Mouse (Mus musculus) heart, embryonic 15.5 days (tissue): ENCODE data around the gene Hist1h2bh. TPM values are rescaled to one million over a fixed set of nuclear protein-coding genes. Genes with fewer than 3 reads are reported as not detected.
A peak's percentile ranks its signal among the peaks of the same experiment; 100 is the strongest.

Experiments used
- ATAC-seq: fragments of 200-750 bp; cut with Nextera tagmentation; replicated peaks from 2 replicates; pipeline ENCODE4 v1.8.0; 2017; ENCODE audit warnings: low read depth, moderate TSS enrichment; ENCODE audit not compliant: insufficient number of reproducible peaks, insufficient read depth, low FRiP score
- H3K27ac ChIP-seq: fragments of 300-500 bp; sonication (generic); 2 replicates; pipeline ENCODE4 v1.5.1; 2015; ENCODE audit warnings: mild to moderate bottlenecking, inconsistent platforms
- H3K27me3 ChIP-seq: fragments of 300-500 bp; sonication (generic); 2 replicates; pipeline ENCODE4 v1.6.1; 2015; ENCODE audit warnings: inconsistent platforms
- H3K36me3 ChIP-seq: fragments of 300-500 bp; sonication (generic); 2 replicates; pipeline ENCODE4 v1.6.1; 2015; ENCODE audit warnings: mild to moderate bottlenecking, inconsistent platforms
- H3K4me1 ChIP-seq: fragments of 300-500 bp; sonication (generic); replicated peaks from 2 replicates; pipeline ENCODE4 v1.6.1; 2015; ENCODE audit warnings: inconsistent platforms
- H3K4me2 ChIP-seq: fragments of 300-500 bp; sonication (generic); 2 replicates; pipeline ENCODE4 v1.6.1; 2015; ENCODE audit warnings: inconsistent platforms, mild to moderate bottlenecking, moderate library complexity
- H3K4me3 ChIP-seq: fragments of 300-500 bp; sonication (generic); 2 replicates; pipeline ENCODE4 v1.5.1; 2015; ENCODE audit warnings: mild to moderate bottlenecking, inconsistent platforms
- H3K9ac ChIP-seq: fragments of 300-500 bp; sonication (generic); 2 replicates; pipeline ENCODE4 v1.6.1; 2015; ENCODE audit warnings: mild to moderate bottlenecking, inconsistent platforms
- H3K9me3 ChIP-seq: fragments of 300-500 bp; sonication (generic); replicated peaks from 2 replicates; pipeline ENCODE4 v1.6.1; 2016; ENCODE audit warnings: inconsistent platforms
- WGBS: fragments of 180-500 bp; shearing (Covaris S2); methylation state at CpG from one replicate; pipeline ENCODE4 v1.1.7; 2015; ENCODE audit warnings: mixed read lengths; 5-methylcytosine and 5-hydroxymethylcytosine counted together
- polyA plus RNA-seq: library from polyadenylated mRNA; unstranded; fragments of >200 nt; fragmentation: Nextera tagmentation; extraction: Ambion mirVana; gene quantifications from 2 replicates; pipeline ENCODE4 v1.2.1, GENCODE M21; 2015

The Hist1h2bh gene
- polyA plus RNA-seq, 1 experiment from 2014 or later, result 0.74 TPM

DNA sequence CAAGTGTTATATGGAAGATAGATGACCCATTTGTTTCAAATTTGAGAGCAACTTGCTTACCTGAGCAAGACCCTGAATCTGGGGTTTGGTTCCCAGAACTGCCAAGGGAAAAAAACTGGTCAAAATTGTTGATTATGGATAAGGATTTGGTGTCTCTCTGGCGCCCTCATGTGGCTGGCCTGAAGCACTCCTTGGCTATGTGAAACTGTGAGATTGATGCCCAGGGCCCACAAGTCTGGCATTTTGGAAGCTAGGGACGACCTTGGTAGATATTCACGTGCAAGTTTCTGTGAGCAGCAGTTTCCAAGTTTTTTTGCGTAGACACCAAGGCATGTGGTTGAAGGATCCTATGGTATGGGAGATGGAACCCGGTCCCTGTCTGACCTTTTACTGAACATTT is 18.5 kb downstream of the Hist1h2bh start:
- H3K4me2 ChIP-seq, result peak overlapping the region; percentile 10; the same call in 1 of the 2 replicates
- H3K9ac ChIP-seq, result no peak overlapping the region
- peaks cover 22% of the 10 kb centered on the region for H3K4me1 ChIP-seq
- WGBS, result 10% methylated on average over 5 of the region's 5 CpGs
- no peaks in the 10 kb centered on the region for H3K27me3 ChIP-seq
- H3K9me3 ChIP-seq, result no peaks in the 10 kb centered on the region
- no peak overlapping the region for H3K4me3 ChIP-seq
- no peaks in the 10 kb centered on the region for H3K36me3 ChIP-seq
- no peak overlapping the region for H3K27ac ChIP-seq
- ATAC-seq, result no peak

DNA sequence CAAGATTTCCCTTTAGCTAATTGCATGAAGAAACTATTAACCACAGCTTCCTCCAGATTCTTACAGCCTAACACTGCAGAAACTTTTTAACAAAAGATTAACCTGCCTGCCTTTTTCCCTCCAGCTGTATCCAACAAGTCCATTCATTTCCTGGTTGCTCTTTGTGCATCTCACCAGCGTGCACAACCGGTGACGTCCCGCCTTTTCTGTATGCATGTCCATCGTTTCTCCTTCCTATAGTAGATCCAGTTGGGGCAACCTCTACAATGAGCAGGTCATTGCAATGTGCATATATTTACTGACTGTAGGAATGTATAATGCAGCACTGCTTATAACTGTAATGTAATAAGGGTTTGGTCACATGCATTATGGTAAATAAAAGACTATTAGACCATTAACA is 19.2 kb downstream of the Hist1h2bh start:
- ATAC-seq, result no peak
- H3K27me3 ChIP-seq, result no peaks in the 10 kb centered on the region
- no peak overlapping the region for H3K9ac ChIP-seq
- peaks cover 20% of the 10 kb centered on the region for H3K4me1 ChIP-seq
- WGBS, result 49% methylated on average over 5 of the region's 5 CpGs
- H3K4me3 ChIP-seq, result no peak overlapping the region
- no peak overlapping the region for H3K27ac ChIP-seq
- no peaks in the 10 kb centered on the region for H3K36me3 ChIP-seq
- H3K4me2 ChIP-seq, result no peak overlapping the region
- no peaks in the 10 kb centered on the region for H3K9me3 ChIP-seq

GRCm38 (mm10) chr13:23521703-23522102 is 21.5 kb downstream of the Hist1h2bh start:
- Histone ChIP-seq H3K4me2 (peak overlapping the region; percentile 40), H3K4me1 (peaks cover 8% of the 10 kb centered on the region), H3K36me3 (no peaks in the 10 kb centered on the region), H3K9me3 (no peaks in the 10 kb centered on the region), H3K9ac (0 out of 2 replicates have a peak overlapping the region, but pooled peaks have one; percentile 17), H3K4me3 (no peak overlapping the region), H3K27ac (no peak overlapping the region), H3K27me3 (no peaks in the 10 kb centered on the region)
- 2% methylated on average over 14 of the region's 14 CpGs for WGBS
- ATAC-seq, result no peak

DNA sequence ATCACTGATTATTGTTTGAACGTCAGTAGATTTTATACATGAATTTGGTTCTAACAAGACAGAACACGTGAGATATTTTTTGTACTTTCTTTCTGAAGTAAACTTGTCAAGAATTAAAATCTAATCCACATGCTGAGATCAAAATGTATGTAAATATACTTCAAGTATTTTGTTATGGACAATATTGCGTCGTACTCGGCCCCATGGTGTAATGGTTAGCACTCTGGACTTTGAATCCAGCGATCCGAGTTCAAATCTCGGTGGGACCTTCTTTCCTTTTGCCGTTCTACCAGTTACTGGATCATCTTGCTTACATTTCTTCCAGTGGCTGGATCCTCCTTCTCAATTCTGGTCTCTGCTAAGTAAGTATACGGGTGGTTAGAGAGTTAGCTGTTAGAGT is 23.8 kb downstream of the Hist1h2bh start:
- Histone ChIP-seq H3K27me3 (no peaks in the 10 kb centered on the region), H3K4me2 (peak overlapping the region; percentile 87), H3K27ac (peak overlapping the region; percentile 74), H3K9ac (peak overlapping the region; percentile 33), H3K4me3 (peak overlapping the region; percentile 50), H3K9me3 (no peaks in the 10 kb centered on the region), H3K4me1 (peaks cover 3% of the 10 kb centered on the region), H3K36me3 (no peaks in the 10 kb centered on the region)
- under 1% methylated on average over 10 of the region's 10 CpGs for WGBS
- peak; percentile 45; the same call in 1 of the 2 replicates for ATAC-seq

DNA sequence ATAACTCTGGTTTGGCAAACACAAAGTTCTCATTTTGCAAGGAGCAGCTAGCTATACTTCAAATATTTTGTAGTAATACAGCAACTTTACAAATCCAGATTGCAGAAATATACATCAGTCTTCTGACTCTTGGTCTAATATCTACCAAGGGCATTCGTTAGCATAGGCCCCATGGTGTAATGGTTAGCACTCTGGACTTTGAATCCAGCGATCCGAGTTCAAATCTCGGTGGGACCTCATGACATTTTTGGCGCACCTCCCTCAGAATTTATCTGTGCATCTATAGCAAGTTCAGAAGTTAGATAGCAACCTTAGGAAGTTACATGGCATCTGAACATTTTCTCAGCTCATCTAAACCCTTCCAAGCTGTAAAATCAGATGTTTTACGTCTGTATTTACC is 24.3 kb downstream of the Hist1h2bh start:
- peak overlapping the region; percentile 74 for H3K27ac ChIP-seq
- H3K4me3 ChIP-seq, result peak overlapping the region; percentile 50
- H3K4me1 ChIP-seq, result peaks cover 3% of the 10 kb centered on the region
- no peaks in the 10 kb centered on the region for H3K36me3 ChIP-seq
- peak overlapping the region; percentile 87 for H3K4me2 ChIP-seq
- no peaks in the 10 kb centered on the region for H3K9me3 ChIP-seq
- ATAC-seq, result no peak
- H3K27me3 ChIP-seq, result no peaks in the 10 kb centered on the region
- WGBS, result under 1% methylated on average over 6 of the region's 6 CpGs
- H3K9ac ChIP-seq, result peak overlapping the region; percentile 33

- peaks cover 3% of the 10 kb centered on the region for H3K4me1 ChIP-seq
- no peaks in the 10 kb centered on the region for H3K27me3 ChIP-seq
- H3K4me3 ChIP-seq, result peak overlapping the region; percentile 54
- ATAC-seq, result no peak
- peak overlapping the region; percentile 87 for H3K4me2 ChIP-seq
- peak overlapping the region; percentile 82; the same call in 1 of the 2 replicates for H3K27ac ChIP-seq
- H3K36me3 ChIP-seq, result no peaks in the 10 kb centered on the region
- WGBS, result under 1% methylated on average over 6 of the region's 6 CpGs
- no peaks in the 10 kb centered on the region for H3K9me3 ChIP-seq
- peak overlapping the region; percentile 32; the same call in 1 of the 2 replicates for H3K9ac ChIP-seq
Measured at GRCm38 (mm10) chr13:23518295-23518603, 24.9 kb downstream of the Hist1h2bh start.

GRCm38 (mm10) chr13:23517603-23518294 is 25.4 kb downstream of the Hist1h2bh start:
- Histone ChIP-seq H3K4me2 (peak overlapping the region; percentile 87), H3K9ac (peak overlapping the region; percentile 41), H3K9me3 (no peaks in the 10 kb centered on the region), H3K4me3 (peak overlapping the region; percentile 54), H3K4me1 (peaks cover 3% of the 10 kb centered on the region), H3K27ac (peak overlapping the region; percentile 82), H3K27me3 (no peaks in the 10 kb centered on the region), H3K36me3 (no peaks in the 10 kb centered on the region)
- peak; percentile 83 for ATAC-seq
- under 1% methylated on average over 27 of the region's 27 CpGs for whole genome bisulfite sequencing

GRCm38 (mm10) chr13:23516822-23517602 is 26.2 kb downstream of the Hist1h2bh start:
- peak overlapping the region; percentile 54 for H3K4me3 ChIP-seq
- H3K36me3 ChIP-seq, result no peaks in the 10 kb centered on the region
- H3K4me2 ChIP-seq, result peak overlapping the region; percentile 87
- H3K9me3 ChIP-seq, result no peaks in the 10 kb centered on the region
- peak overlapping the region; percentile 82 for H3K27ac ChIP-seq
- no peaks in the 10 kb centered on the region for H3K27me3 ChIP-seq
- WGBS, result 0% methylated on average over 19 of the region's 19 CpGs
- H3K9ac ChIP-seq, result peak overlapping the region; percentile 41; the same call in 1 of the 2 replicates
- H3K4me1 ChIP-seq, result peaks cover 3% of the 10 kb centered on the region
- peak; percentile 56 for ATAC-seq

- Histone ChIP-seq H3K4me1 (peaks cover 3% of the 10 kb centered on the region), H3K36me3 (no peaks in the 10 kb centered on the region), H3K9ac (no peak overlapping the region), H3K27ac (no peak overlapping the region), H3K4me3 (peak overlapping the region; percentile 40), H3K9me3 (no peaks in the 10 kb centered on the region), H3K4me2 (peak overlapping the region; percentile 87), H3K27me3 (no peaks in the 10 kb centered on the region)
- ATAC-seq, result no peak
- 54% methylated on average over 15 of the region's 15 CpGs for WGBS
Measured at GRCm38 (mm10) chr13:23515826-23516620, 27.2 kb downstream of the Hist1h2bh start.

DNA sequence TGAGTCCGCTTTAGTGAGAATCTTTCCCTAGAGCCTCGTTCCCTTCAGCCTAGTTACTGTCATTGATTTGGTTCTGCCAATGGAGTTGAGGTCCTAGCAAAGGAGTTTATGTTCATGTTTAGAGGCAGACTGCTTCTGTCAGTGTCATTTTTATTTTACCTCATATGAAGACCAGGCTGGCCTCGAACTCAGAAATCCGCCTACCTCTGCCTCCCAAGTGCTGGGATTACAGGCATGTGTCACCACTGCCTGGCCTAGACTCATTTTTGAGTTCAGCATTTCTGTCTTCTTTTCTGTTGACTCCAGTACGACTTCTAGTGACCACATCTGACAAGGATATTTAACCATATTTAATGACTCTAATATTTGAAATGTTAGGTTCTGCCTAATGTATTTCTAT is 27.9 kb downstream of the Hist1h2bh start:
- H3K27me3 ChIP-seq, result no peaks in the 10 kb centered on the region
- no peak overlapping the region for H3K27ac ChIP-seq
- H3K36me3 ChIP-seq, result no peaks in the 10 kb centered on the region
- H3K9ac ChIP-seq, result no peak overlapping the region
- H3K4me2 ChIP-seq, result no peak overlapping the region
- peaks cover 7% of the 10 kb centered on the region for H3K4me1 ChIP-seq
- no peak overlapping the region for H3K4me3 ChIP-seq
- no peaks in the 10 kb centered on the region for H3K9me3 ChIP-seq
- 73% methylated on average over 5 of the region's 5 CpGs for WGBS
- ATAC-seq, result no peak

- Histone ChIP-seq H3K9ac (no peak overlapping the region), H3K4me1 (peaks cover 10% of the 10 kb centered on the region), H3K27me3 (no peaks in the 10 kb centered on the region), H3K4me3 (no peak overlapping the region), H3K36me3 (no peaks in the 10 kb centered on the region), H3K9me3 (no peaks in the 10 kb centered on the region), H3K27ac (no peak overlapping the region), H3K4me2 (no peak overlapping the region)
- 77% methylated on average over 1 of the region's 1 CpGs for WGBS
- no peak for ATAC-seq
Measured at GRCm38 (mm10) chr13:23513517-23513916, 29.7 kb downstream of the Hist1h2bh start.
